Mouse (Mus musculus): ENCODE data around the gene Gm28845. TPM values are rescaled to one million over a fixed set of nuclear protein-coding genes. Genes with fewer than 3 reads are reported as not detected.
A peak's percentile ranks its signal among the peaks of the same experiment; 100 is the strongest.
"Not testable (repeated sequence)": the region's sequence is repeated elsewhere in the genome, so short reads cannot be mapped to it uniquely, and the experiment has no call there.

Gene Gm28845
- polyA plus RNA-seq, 1 experiment from 2014 or later = not detected

GRCm38 (mm10) chr1:65050952-65051351 lies 68.4 kb downstream of the Gm28845 start, which contains the start of gene Cryge:
TSS of gene Cryge (minus strand) at chr1:65051149.
- ATAC-seq = peak; percentile 44; the same call in 1 of the 2 replicates
- H3K27ac ChIP-seq (ENCODE audit: low read depth, low read length); H3K4me2 ChIP-seq (ENCODE audit: low read length); H3K4me3 ChIP-seq (ENCODE audit: low read depth, low read length); H3K36me3 ChIP-seq (ENCODE audit: control insufficient read depth, insufficient read depth, low read length); H3K27me3 ChIP-seq (replicated peaks; ENCODE audit: control insufficient read depth, insufficient read depth, low read length); H3K9me3 ChIP-seq (replicated peaks; ENCODE audit: control insufficient read depth, low read length); DNase-seq (ENCODE audit: low spot score); H3K9ac ChIP-seq (ENCODE audit: low read length); H3K4me1 ChIP-seq (ENCODE audit: control insufficient read depth, insufficient read depth, low read length): not testable (repeated sequence)
- 17% methylated on average over 8 of the region's 12 CpGs for WGBS

Other genes starting within 250 kb of the Gm28845 start
- gene Plekhm3, start 162.7 kb downstream of the Gm28845 start, polyA plus RNA-seq (2014; fragmentation: Nextera tagmentation; extraction: Ambion mirVana) = 4.8 and 7.9 TPM in 2 replicates
- not detected in 2 replicates for gene Akr1cl, start 86.8 kb downstream of the Gm28845 start, polyA plus RNA-seq (2014; fragmentation: Nextera tagmentation; extraction: Ambion mirVana)
- gene Cryge, start 68.4 kb downstream of the Gm28845 start, polyA plus RNA-seq (2014; fragmentation: Nextera tagmentation; extraction: Ambion mirVana) = not detected in 2 replicates
- not detected in 2 replicates for gene Crygd, start 56.1 kb downstream of the Gm28845 start, polyA plus RNA-seq (2014; fragmentation: Nextera tagmentation; extraction: Ambion mirVana)
- gene Crygc, start 45.9 kb downstream of the Gm28845 start, polyA plus RNA-seq (2014; fragmentation: Nextera tagmentation; extraction: Ambion mirVana) = not detected in 2 replicates
- gene Crygb, start 37.3 kb downstream of the Gm28845 start, polyA plus RNA-seq (2014; fragmentation: Nextera tagmentation; extraction: Ambion mirVana) = 0.37 TPM in 1 of 2 replicates, not detected in the other
- gene Cryga, start 16.2 kb downstream of the Gm28845 start, polyA plus RNA-seq (2014; fragmentation: Nextera tagmentation; extraction: Ambion mirVana) = 0.30 TPM in 1 of 2 replicates, not detected in the other
- gene D630023F18Rik, start 3.7 kb upstream of the Gm28845 start, polyA plus RNA-seq (2014; fragmentation: Nextera tagmentation; extraction: Ambion mirVana) = 0.79 and 0.99 TPM in 2 replicates
- 535 and 539 TPM in 2 replicates for gene Idh1, start 66.9 kb upstream of the Gm28845 start, polyA plus RNA-seq (2014; fragmentation: Nextera tagmentation; extraction: Ambion mirVana)
- gene Pikfyve, start 67.1 kb upstream of the Gm28845 start, polyA plus RNA-seq (2014; fragmentation: Nextera tagmentation; extraction: Ambion mirVana) = 19.3 and 20.9 TPM in 2 replicates
- 0.84 and 1.0 TPM in 2 replicates for gene Pth2r, start 162.5 kb upstream of the Gm28845 start, polyA plus RNA-seq (2014; fragmentation: Nextera tagmentation; extraction: Ambion mirVana)

All from forebrain, embryonic 14.5 days (tissue).